Mouse (Mus musculus): ENCODE measurements around the gene Cdc26.

Gene Cdc26

GRCm38 (mm10) chr4:62360088-62360804 is 48.2 kb downstream of the Cdc26 start, which contains the start of the genes Fkbp15 and Slc31a1:
TSS of gene Fkbp15 (minus strand) at chr4:62360548.
TSS of gene Slc31a1 (plus strand) at chr4:62360727.
- peak; percentile 98 for DNase-seq

GRCm38 (mm10) chr4:62359256-62359775 is 49.1 kb downstream of the Cdc26 start:
- DNase-seq: no peak

GRCm38 (mm10) chr4:62357631-62358148 is 50.8 kb downstream of the Cdc26 start:
- no peak for DNase-seq

- DNase-seq: no peak
These were observed 59.1 kb downstream of the Cdc26 start for GRCm38 (mm10) chr4:62349371-62349770.

GRCm38 (mm10) chr4:62348329-62348705 is 60.1 kb downstream of the Cdc26 start:
- no peak for DNase-seq

GRCm38 (mm10) chr4:62347605-62348328 is 60.7 kb downstream of the Cdc26 start:
- no peak for DNase-seq

- no peak for DNase-seq
These were observed 62.6 kb downstream of the Cdc26 start for GRCm38 (mm10) chr4:62345827-62346226.

GRCm38 (mm10) chr4:62344000-62344399 is 64.4 kb downstream of the Cdc26 start:
- DNase-seq: no peak

GRCm38 (mm10) chr4:62338536-62338935 is 69.9 kb downstream of the Cdc26 start:
- no peak for DNase-seq

All from cerebellum, adult 9-11 months (tissue).